Comparison of ENCODE assay signal across 8 mouse cellular contexts in the genomic region with DNA sequence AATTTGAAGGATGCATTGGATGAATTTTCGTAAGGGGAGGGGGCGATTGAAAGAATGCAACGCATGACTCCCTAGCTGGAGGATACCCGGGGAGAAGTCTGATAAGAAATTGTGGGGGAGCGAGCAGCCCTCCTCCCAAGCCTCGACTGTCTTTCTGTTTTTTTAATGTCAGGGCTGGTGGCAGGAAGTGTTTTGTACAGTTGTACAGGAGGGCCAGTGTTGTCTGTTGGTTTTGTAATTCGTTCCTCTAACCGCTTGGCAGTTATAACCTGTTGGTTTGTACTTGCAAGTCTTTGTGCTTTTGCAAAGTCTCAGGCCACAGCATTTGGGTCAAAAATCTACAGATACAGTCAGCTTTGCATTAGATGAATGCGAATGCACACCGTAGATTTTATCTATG. TPM values are rescaled to one million over a fixed set of nuclear protein-coding genes. Genes with fewer than 3 reads are reported as not detected.
DNase-seq lines count a peak whose midpoint lies in the region; ATAC-seq and TF ChIP-seq lines count a peak whose summit lies in the region.

No protein-coding gene starts in this region.

- H3K4me2 ChIP-seq in embryonic facial prominence, embryonic 11.5 days (ENCODE audit: low read depth, low read length), result peak overlapping the region; percentile 78
- H3K4me2 ChIP-seq in intestine, postnatal 0 days (replicated peaks; ENCODE audit: low read depth), result peak overlapping the region; percentile 91
- peak overlapping the region; percentile 76 for H3K4me2 ChIP-seq in neural tube, embryonic 14.5 days (ENCODE audit: low read depth, low read length)

- peak overlapping the region; percentile 95 for H3K27ac ChIP-seq in layer of hippocampus, adult 2 months
- H3K27ac ChIP-seq in embryonic facial prominence, embryonic 11.5 days (replicated peaks; ENCODE audit: low read depth, low read length), result no peak overlapping the region
- H3K27ac ChIP-seq in intestine, postnatal 0 days (ENCODE audit: low read depth, low read length), result no peak overlapping the region
- no peak overlapping the region for H3K27ac ChIP-seq in neural tube, embryonic 14.5 days (ENCODE audit: low read depth, low read length)

- peak overlapping the region; percentile 83 for H3K4me3 ChIP-seq in layer of hippocampus, adult 2 months
- peak overlapping the region; percentile 91 for H3K4me3 ChIP-seq in embryonic facial prominence, embryonic 11.5 days (ENCODE audit: low read depth, low read length)
- H3K4me3 ChIP-seq in intestine, postnatal 0 days (ENCODE audit: low read depth, low read length), result peak overlapping the region; percentile 89
- peak overlapping the region; percentile 91 for H3K4me3 ChIP-seq in neural tube, embryonic 14.5 days (ENCODE audit: low read depth, low read length)

- no peaks in the 10 kb centered on the region for H3K36me3 ChIP-seq in embryonic facial prominence, embryonic 11.5 days (replicated peaks; ENCODE audit: control insufficient read depth, insufficient read depth, low read depth, low read length)
- 0 out of 2 replicates have a peak, but pooled peaks cover 3% of the 10 kb centered on the region for H3K36me3 ChIP-seq in intestine, postnatal 0 days (ENCODE audit: control insufficient read depth, insufficient read depth)
- H3K36me3 ChIP-seq in neural tube, embryonic 14.5 days (ENCODE audit: control insufficient read depth, insufficient read depth, low read length), result no peaks in the 10 kb centered on the region

- intact Hi-C loops in left cerebral cortex, postnatal 36 days (cut with DNase I), result loop anchor here (5.0 kb wide), 2 partner anchors 49 to 74 kb away; no protein-coding TSS in a partner anchor

- no peaks in the 10 kb centered on the region; the same call in 1 of the 2 replicates for H3K4me1 ChIP-seq in embryonic facial prominence, embryonic 11.5 days (ENCODE audit: control insufficient read depth, insufficient read depth, low read length)
- 0 out of 2 replicates have a peak, but pooled peaks cover 7% of the 10 kb centered on the region for H3K4me1 ChIP-seq in intestine, postnatal 0 days (replicated peaks; ENCODE audit: control insufficient read depth, insufficient read depth, low read length)
- H3K4me1 ChIP-seq in neural tube, embryonic 14.5 days (ENCODE audit: control insufficient read depth, insufficient read depth, low read length), result peaks cover 12% of the 10 kb centered on the region

- no peaks in the 10 kb centered on the region for H3K27me3 ChIP-seq in embryonic facial prominence, embryonic 11.5 days (ENCODE audit: control insufficient read depth, insufficient read depth, low read length)
- no peaks in the 10 kb centered on the region for H3K27me3 ChIP-seq in intestine, postnatal 0 days (replicated peaks; ENCODE audit: control insufficient read depth, insufficient read depth, low read length)
- no peaks in the 10 kb centered on the region for H3K27me3 ChIP-seq in neural tube, embryonic 14.5 days (ENCODE audit: control insufficient read depth, insufficient read depth, low read length)

- H3K9ac ChIP-seq in embryonic facial prominence, embryonic 11.5 days (replicated peaks; ENCODE audit: low read length), result peak overlapping the region; percentile 86
- peak overlapping the region; percentile 65 for H3K9ac ChIP-seq in intestine, postnatal 0 days (ENCODE audit: low read depth, low read length)
- peak overlapping the region; percentile 86 for H3K9ac ChIP-seq in neural tube, embryonic 14.5 days (replicated peaks; ENCODE audit: low read depth, low read length)

- no peak for ATAC-seq in embryonic facial prominence, embryonic 11.5 days (replicated peaks; ENCODE audit: insufficient number of reproducible peaks, low FRiP score, low TSS enrichment, low read depth)
- no peak for ATAC-seq in intestine, postnatal 0 days
- no peak for ATAC-seq in neural tube, embryonic 14.5 days (ENCODE audit: low read depth)

- no peak for TF ChIP-seq CTCF in layer of hippocampus, adult 2 months (conservative IDR thresholded peaks at IDR 0.05)
- TF ChIP-seq CTCF in intestine, postnatal 0 days (IDR thresholded peaks at IDR 0.05; ENCODE audit: low read depth), result no peak

- H3K9me3 ChIP-seq in embryonic facial prominence, embryonic 11.5 days (replicated peaks; ENCODE audit: control insufficient read depth, low read length), result no peaks in the 10 kb centered on the region
- no peaks in the 10 kb centered on the region for H3K9me3 ChIP-seq in intestine, postnatal 0 days (ENCODE audit: control insufficient read depth)
- H3K9me3 ChIP-seq in neural tube, embryonic 14.5 days (ENCODE audit: control insufficient read depth, low read length), result no peaks in the 10 kb centered on the region

- no peak for DNase-seq in layer of hippocampus, adult 2 months (ENCODE audit: low spot score in 2 of 2)
- DNase-seq in layer of hippocampus, postnatal 36 days, result no peak
- no peak for DNase-seq in embryonic facial prominence, embryonic 11.5 days (ENCODE audit: low spot score)
- DNase-seq in embryo, embryonic 9.5 days (ENCODE audit: extremely low spot score), result no peak
- no peak for DNase-seq in right cerebral cortex, postnatal 4 days
- DNase-seq in left cerebral cortex, postnatal 36 days (ENCODE audit: low spot score in 2 of 2), result no peak

- WGBS in embryonic facial prominence, embryonic 11.5 days, result 30% methylated on average over 10 of the region's 10 CpGs
- WGBS in intestine, postnatal 0 days, result 13% methylated on average over 10 of the region's 10 CpGs
- WGBS in neural tube, embryonic 14.5 days, result 15% methylated on average over 10 of the region's 10 CpGs

RNA-seq across cellular contexts. Expression of a gene that starts 1.0 kb away (rescaled TPM):
- total RNA-seq in layer of hippocampus, adult 2 months (2021), result 10 to 100 TPM; 60.4 to 67.3 TPM
- 10 to 100 TPM; 69.6 to 74.8 TPM for total RNA-seq in layer of hippocampus, postnatal 36 days (2021)
- polyA plus RNA-seq in embryonic facial prominence, embryonic 11.5 days (2014; fragmentation: Nextera tagmentation; extraction: Ambion mirVana), result 97.0 and 106 TPM in 2 replicates
- 32.5 and 35.0 TPM in 2 replicates for polyA plus RNA-seq in intestine, postnatal 0 days (2015; fragmentation: Nextera tagmentation; extraction: Ambion mirVana)
- polyA plus RNA-seq in neural tube, embryonic 14.5 days (2014; fragmentation: Nextera tagmentation; extraction: Ambion mirVana), result 69.1 and 69.7 TPM in 2 replicates
- 10 to 100 TPM; 62.2 to 68.7 TPM for total RNA-seq in left cerebral cortex, postnatal 36 days (2021)
